Mouse (Mus musculus) CH12.LX (cell line): Measurements from ENCODE around the gene Mgp. TPM values are rescaled to one million over a fixed set of nuclear protein-coding genes. Genes with fewer than 3 reads are reported as not detected.

Experiments used
- DNase-seq: peaks from one replicate; pipeline ENCODE4 v3.0.0-alpha.2; 2013; ENCODE audit errors: extremely low read depth
- H3K27ac ChIP-seq: 2 replicates; pipeline ENCODE4 v1.5.1; 2012; ENCODE audit warnings: low read depth, mild to moderate bottlenecking, control low read depth, moderate library complexity; ENCODE audit not compliant: insufficient read depth
- H3K27me3 ChIP-seq: replicated peaks from 2 replicates; pipeline ENCODE3; 2012; ENCODE audit warnings: inconsistent platforms
- H3K36me3 ChIP-seq, 2 experiments: replicated peaks in 1 of 2; 2 replicates each; pipeline versions ENCODE3 to v1.6.1; 2012; ENCODE audit warnings: inconsistent platforms in 1 of 2, low read length in 1 of 2, mild to moderate bottlenecking in 1 of 2, mixed read lengths in 1 of 2, moderate library complexity in 1 of 2; ENCODE audit not compliant: control insufficient read depth in 1 of 2, insufficient read depth in 1 of 2
- H3K4me1 ChIP-seq, 2 experiments: 2 replicates each; pipeline ENCODE4 v1.6.1; 2012; ENCODE audit warnings: inconsistent platforms in 1 of 2, moderate library complexity in 1 of 2; ENCODE audit not compliant: insufficient read depth in 2 of 2, control insufficient read depth in 1 of 2
- H3K4me2 ChIP-seq: 2 replicates; pipeline ENCODE4 v1.6.1; 2012; ENCODE audit warnings: low read depth, mild to moderate bottlenecking, control low read depth; ENCODE audit not compliant: poor library complexity, insufficient read depth, severe bottlenecking
- H3K4me3 ChIP-seq, 3 experiments: fragments of 150-350 bp in 1 of 3; sonication (generic) in 1 of 3; replicated peaks in 1 of 3; 2 replicates each; pipeline versions ENCODE3 to v1.5.1; 2011 to 2012; ENCODE audit warnings: low read depth in 2 of 3, low read length in 2 of 3, mild to moderate bottlenecking in 2 of 3, moderate library complexity in 2 of 3, control low read depth in 1 of 3, improper control_type of control experiment in 1 of 3, inconsistent platforms in 1 of 3, mixed read lengths in 1 of 3; ENCODE audit not compliant: poor library complexity in 1 of 3
- H3K79me2 ChIP-seq: replicated peaks from 2 replicates; pipeline ENCODE4 v1.6.1; 2012; ENCODE audit warnings: mild to moderate bottlenecking, moderate library complexity; ENCODE audit not compliant: control insufficient read depth, poor library complexity, insufficient read depth, severe bottlenecking; ENCODE audit errors: extremely low read depth
- H3K9ac ChIP-seq: 2 replicates; pipeline ENCODE4 v1.6.1; 2012; ENCODE audit warnings: low read depth, mild to moderate bottlenecking, control low read depth, moderate library complexity; ENCODE audit not compliant: insufficient read depth
- H3K9me3 ChIP-seq: replicated peaks from 2 replicates; pipeline ENCODE3; 2012; ENCODE audit warnings: low read length, inconsistent platforms, mixed read lengths
- ELF1 ChIP-seq: IDR thresholded peaks from 2 replicates; pipeline ENCODE4 v1.6.1; 2014; ENCODE audit warnings: low read depth, mild to moderate bottlenecking, inconsistent platforms, low read length, improper control_type of control experiment
- ETS1 ChIP-seq: conservative IDR thresholded peaks from 2 replicates; pipeline ENCODE4 v1.6.1; 2012; ENCODE audit warnings: low read depth, mild to moderate bottlenecking, inconsistent platforms, low read length, improper control_type of control experiment, moderate library complexity
- HCFC1 ChIP-seq: IDR thresholded peaks from 2 replicates; pipeline ENCODE4 v1.6.1; 2012; ENCODE audit warnings: low read depth, mild to moderate bottlenecking, inconsistent platforms, low read length, improper control_type of control experiment
- JUN ChIP-seq: IDR thresholded peaks from 2 replicates; pipeline ENCODE4 v1.6.1; 2011; ENCODE audit warnings: low read depth, mild to moderate bottlenecking, low read length, improper control_type of control experiment, moderate library complexity; ENCODE audit not compliant: insufficient read depth
- JUND ChIP-seq: conservative IDR thresholded peaks from 2 replicates; pipeline ENCODE4 v1.6.1; 2011; ENCODE audit warnings: low read depth, low read length, improper control_type of control experiment
- KAT2A ChIP-seq: IDR thresholded peaks from 2 replicates; pipeline ENCODE4 v1.6.1; 2012; ENCODE audit warnings: low read length, improper control_type of control experiment, inconsistent platforms; ENCODE audit not compliant: insufficient replicate concordance
- MEF2A ChIP-seq: IDR thresholded peaks from 2 replicates; pipeline ENCODE4 v1.6.1; 2014; ENCODE audit warnings: low read depth, mild to moderate bottlenecking, inconsistent platforms, low read length, improper control_type of control experiment, borderline replicate concordance
- MXI1 ChIP-seq: IDR thresholded peaks from 2 replicates; pipeline ENCODE4 v1.6.1; 2011; ENCODE audit warnings: mild to moderate bottlenecking, low read depth, low read length, improper control_type of control experiment
- RCOR1 ChIP-seq: conservative IDR thresholded peaks from 2 replicates; pipeline ENCODE4 v1.6.1; 2012; ENCODE audit warnings: low read depth, mild to moderate bottlenecking, inconsistent platforms, low read length, improper control_type of control experiment
- USF1 ChIP-seq: IDR thresholded peaks from 2 replicates; pipeline ENCODE4 v1.6.1; 2014; ENCODE audit warnings: low read depth, mild to moderate bottlenecking, inconsistent platforms, low read length, improper control_type of control experiment
- ZC3H11A ChIP-seq: IDR thresholded peaks from 2 replicates; pipeline ENCODE4 v1.6.1; 2012; ENCODE audit warnings: low read depth, mild to moderate bottlenecking, inconsistent platforms, low read length, improper control_type of control experiment
- ZMIZ1 ChIP-seq: IDR thresholded peaks from 2 replicates; pipeline ENCODE4 v1.6.1; 2012; ENCODE audit warnings: low read depth, mild to moderate bottlenecking, inconsistent platforms, low read length, improper control_type of control experiment
- dilution Hi-C: fragments of 300-500 bp; cut with MboI; formaldehyde crosslinking; loops from 2 replicates; pipeline ENCODE4 v1.14.3; 2020; ENCODE audit warnings: low sequenced_read_pairs; ENCODE audit not compliant: extremely low pct_unique_long_range_greater_than_20kb, extremely low pct_ligation_motif_present
- in situ Hi-C: fragments of 300-500 bp; cut with MboI; formaldehyde crosslinking; loops from 3 replicates; pipeline ENCODE4 v1.14.3; 2019; ENCODE audit warnings: low sequenced_read_pairs, low pct_ligation_motif_present, low pct_unique_long_range_greater_than_20kb, mixed read lengths
- polyA plus RNA-seq: library from polyadenylated mRNA; unstranded; fragments of >175 nt; gene quantifications from 2 replicates; pipeline ENCODE4 v1.2.1, GENCODE M21; 2012; ENCODE audit warnings: low read depth; ENCODE audit not compliant: insufficient read length
- total RNA-seq, 2 experiments: library from RNA; depleted of rRNA; stranded (reverse); fragments of 300-350 nt in 1 of 2; fragments of >200 nt in 1 of 2; gene quantifications; 2 replicates each; pipeline ENCODE4 v1.2.3; 2012 to 2014

The Mgp gene
- total and polyA plus RNA-seq, 3 experiments: not detected

GRCm38 (mm10) chr6:136847267-136847666, 28.4 kb downstream of the Mgp start:
- H3K4me2 ChIP-seq: no peak overlapping the region
- in situ Hi-C loops (no loop called here), dilution Hi-C loops (no loop called here)

GRCm38 (mm10) chr6:136845706-136846480, 29.7 kb downstream of the Mgp start:
- no peak overlapping the region for H3K4me2 ChIP-seq
- in situ Hi-C loops: no loop called here
- TF ChIP-seq ZMIZ1: no peak
- TF ChIP-seq ZC3H11A: no peak
- TF ChIP-seq MEF2A: no peak
- TF ChIP-seq MXI1: no peak
- no peak for TF ChIP-seq ELF1
- no peak for TF ChIP-seq USF1
- no peak for TF ChIP-seq JUN
- TF ChIP-seq RCOR1: no peak
- no peak for TF ChIP-seq ETS1
- TF ChIP-seq, all 38 proteins: peak for 0
- Histone ChIP-seq H3K9ac (no peak overlapping the region), H3K4me3 (no peak overlapping the region), H3K4me1 (peaks cover 3 to 59% of the 10 kb centered on the region in 2 experiments), H3K27ac (no peak overlapping the region), H3K27me3 (no peaks in the 10 kb centered on the region), H3K79me2 (peaks cover 10% of the 10 kb centered on the region), H3K36me3 (peaks cover 29 to 82% of the 10 kb centered on the region in 2 experiments), H3K9me3 (no peaks in the 10 kb centered on the region)
- dilution Hi-C loops: no loop called here
- DNase-seq: no peak

More at GRCm38 (mm10) chr6:136847267-136847666, 28.4 kb downstream of the Mgp start:
- Histone ChIP-seq H3K27me3 (no peaks in the 10 kb centered on the region), H3K27ac (no peak overlapping the region), H3K9me3 (no peaks in the 10 kb centered on the region), H3K36me3 (peaks cover 27 to 76% of the 10 kb centered on the region in 2 experiments), H3K4me3 (no peak overlapping the region), H3K79me2 (peaks cover 7% of the 10 kb centered on the region), H3K9ac (no peak overlapping the region), H3K4me1 (peaks cover 17 to 60% of the 10 kb centered on the region in 2 experiments)
- no peak for DNase-seq
- no peak for TF ChIP-seq JUN
- no peak for TF ChIP-seq RCOR1
- no peak for TF ChIP-seq JUND
- no peak for TF ChIP-seq USF1
- TF ChIP-seq KAT2A: no peak
- TF ChIP-seq HCFC1: no peak
